Mouse (Mus musculus) ES-E14 (cell line): ENCODE data around the gene Flot1. TPM values are rescaled to one million over a fixed set of nuclear protein-coding genes. Genes with fewer than 3 reads are reported as not detected.

Experiments used
- DNase-seq: peaks from one replicate; pipeline ENCODE4 v3.0.0-alpha.2; 2013; ENCODE audit warnings: low read depth, low spot score
- H3K27ac ChIP-seq: 2 replicates; pipeline ENCODE4 v1.5.1; 2012; ENCODE audit warnings: low read depth, mild to moderate bottlenecking, low read length, moderate library complexity, mixed read lengths; ENCODE audit not compliant: poor library complexity, insufficient read depth, severe bottlenecking
- H3K36me3 ChIP-seq: 2 replicates; pipeline ENCODE4 v1.6.1; 2012; ENCODE audit warnings: mild to moderate bottlenecking, low read length, moderate library complexity, mixed read lengths; ENCODE audit not compliant: control insufficient read depth, poor library complexity, insufficient read depth, severe bottlenecking
- H3K4me1 ChIP-seq, 2 experiments: fragments of 150-350 bp in 1 of 2; sonication (generic) in 1 of 2; 2 replicates each; pipeline ENCODE4 v1.6.1; 2012; ENCODE audit warnings: low read length in 2 of 2, mild to moderate bottlenecking in 1 of 2, mixed read lengths in 1 of 2; ENCODE audit not compliant: control insufficient read depth in 2 of 2, insufficient read depth in 2 of 2, poor library complexity in 1 of 2
- H3K4me3 ChIP-seq, 2 experiments: fragments of 150-350 bp in 1 of 2; sonication (generic) in 1 of 2; 2 replicates each; pipeline ENCODE4 v1.5.1; 2012; ENCODE audit warnings: low read length in 2 of 2, low read depth in 1 of 2, mild to moderate bottlenecking in 1 of 2, mixed read lengths in 1 of 2; ENCODE audit not compliant: insufficient read depth in 1 of 2, poor library complexity in 1 of 2, severe bottlenecking in 1 of 2
- H3K9ac ChIP-seq: 2 replicates; pipeline ENCODE4 v1.6.1; 2012; ENCODE audit warnings: low read depth, mild to moderate bottlenecking, low read length, mixed read lengths; ENCODE audit not compliant: poor library complexity, insufficient read depth, severe bottlenecking
- H3K9me3 ChIP-seq: fragments of 150-350 bp; sonication (generic); 2 replicates; pipeline ENCODE4 v1.6.1; 2012; ENCODE audit warnings: low read depth, mild to moderate bottlenecking, low read length; ENCODE audit not compliant: control insufficient read depth, insufficient read depth
- CHD2 ChIP-seq: IDR thresholded peaks from 2 replicates; pipeline ENCODE4 v1.6.1; 2014; ENCODE audit warnings: mild to moderate bottlenecking, low read depth, low read length, inconsistent platforms
- HCFC1 ChIP-seq: IDR thresholded peaks from 2 replicates; pipeline ENCODE4 v1.6.1; 2012; ENCODE audit warnings: low read length, inconsistent platforms, borderline replicate concordance; ENCODE audit not compliant: insufficient read depth
- MAFK ChIP-seq: IDR thresholded peaks from 2 replicates; pipeline ENCODE4 v1.6.1; 2014; ENCODE audit warnings: mild to moderate bottlenecking, low read depth, low read length, inconsistent platforms; ENCODE audit not compliant: insufficient read depth
- ZC3H11A ChIP-seq: IDR thresholded peaks from 2 replicates; pipeline ENCODE4 v1.6.1; 2012; ENCODE audit warnings: low read depth, mild to moderate bottlenecking, inconsistent platforms, low read length, borderline replicate concordance
- ZNF384 ChIP-seq: IDR thresholded peaks from 2 replicates; pipeline ENCODE4 v1.6.1; 2012; ENCODE audit warnings: low read depth, low read length, inconsistent platforms
- in situ Hi-C, 2 experiments: fragments of 600-800 bp; cut with MboI; formaldehyde crosslinking; loops; one replicate each; pipeline ENCODE4 v1.15.1; 2025; ENCODE audit warnings: low sequenced_read_pairs in 2 of 2, inconsistent platforms in 1 of 2; ENCODE audit not compliant: unreplicated experiment in 2 of 2
- total RNA-seq: library from RNA; depleted of rRNA; stranded (reverse); fragments of 300-350 nt; gene quantifications from 2 replicates; pipeline ENCODE4 v1.2.3, GENCODE M21; 2012

Gene Flot1
- total RNA-seq, 1 experiment = 34.6 TPM

DNA sequence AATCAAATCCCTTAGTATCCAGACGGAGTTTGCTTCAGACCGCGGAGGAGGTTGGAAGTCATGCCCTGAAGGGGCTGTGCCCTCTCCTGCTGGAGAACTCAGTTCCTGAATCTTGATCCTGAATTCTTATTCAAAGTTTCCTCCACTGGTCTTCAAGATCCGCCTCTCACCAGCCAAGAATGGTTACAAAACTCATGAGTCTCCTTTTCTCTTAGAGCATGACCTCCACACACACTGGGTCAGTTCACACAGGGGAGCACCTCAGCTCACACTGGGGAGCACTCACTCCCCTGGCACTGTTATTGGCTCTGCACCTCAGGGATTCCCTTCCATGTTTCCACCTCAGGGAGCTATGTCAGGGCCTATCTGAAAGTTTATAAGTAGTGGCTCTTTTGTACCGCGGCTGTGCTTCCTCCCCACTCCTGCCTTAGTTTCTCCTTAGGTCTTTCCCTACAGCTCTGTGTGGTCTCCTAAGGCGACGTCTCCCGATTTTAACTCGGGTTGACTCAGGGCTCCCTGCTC is 41.9 kb downstream of the Flot1 start:
- peak overlapping the region; percentile 78; the same call in 1 of the 2 replicates for H3K27ac ChIP-seq
- peak overlapping the region; percentile 78 to 91 for H3K4me3 ChIP-seq
- in situ Hi-C loops = no loop called here
- no peak for DNase-seq
- peak overlapping the region; percentile 81; the same call in 1 of the 2 replicates for H3K9ac ChIP-seq
- H3K9me3 ChIP-seq = no peaks in the 10 kb centered on the region
- peaks cover 3 to 15% of the 10 kb centered on the region in 2 experiments; a peak in 3 of 4 replicates for H3K4me1 ChIP-seq
- TF ChIP-seq CHD2 (no peak), ZC3H11A (no peak), ZNF384 (no peak), HCFC1 (no peak), MAFK (no peak)
- H3K36me3 ChIP-seq = peaks cover 4% of the 10 kb centered on the region; the same call in 1 of the 2 replicates

DNA sequence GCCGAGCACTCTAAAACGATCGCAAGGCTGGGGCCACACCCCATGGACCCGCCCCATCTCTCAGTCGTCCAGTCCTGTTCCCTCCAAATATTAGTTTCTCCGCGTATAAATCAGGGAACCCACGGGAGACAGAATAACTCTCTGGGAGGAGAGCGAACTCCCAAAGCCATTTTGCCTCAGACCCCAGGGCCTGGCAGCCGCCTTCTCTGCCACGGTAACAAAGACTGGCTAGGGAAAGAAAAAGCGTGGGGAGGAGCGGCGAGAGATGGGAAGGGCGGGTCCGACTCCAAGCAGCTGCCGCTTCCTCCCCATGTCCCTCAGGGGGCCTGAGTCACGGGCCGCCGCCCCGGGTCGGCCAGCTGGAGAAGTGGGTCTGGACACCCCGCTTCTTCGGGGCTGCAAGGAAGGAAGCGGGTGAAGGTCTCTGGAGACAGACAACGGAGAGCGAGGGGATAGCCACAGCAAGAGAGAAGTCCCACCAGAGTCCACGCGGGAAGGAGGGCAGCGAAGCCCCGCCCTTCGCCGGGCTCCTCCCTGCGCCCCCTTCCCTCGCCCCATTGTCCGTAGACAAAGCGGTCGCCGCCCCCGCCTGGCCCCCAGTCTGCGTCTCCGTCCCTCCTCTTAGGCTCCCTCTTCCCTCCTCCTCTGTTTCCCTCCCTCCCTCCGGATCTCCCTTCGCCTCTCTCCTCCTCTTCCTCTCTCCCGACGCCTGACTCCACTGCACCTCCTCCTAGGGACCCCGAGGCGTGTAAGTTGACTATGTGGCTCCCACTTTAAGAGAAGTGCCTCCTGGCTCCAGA is 42.7 kb downstream of the Flot1 start, which contains the start of gene Ppp1r18:
Ppp1r18 (plus strand) TSS at position 113 of the 800 bp plus-strand sequence.
- in situ Hi-C loops = no loop called here
- Histone ChIP-seq H3K9me3 (no peaks in the 10 kb centered on the region), H3K4me1 (peaks cover 4 to 15% of the 10 kb centered on the region in 2 experiments; a peak in 2 of 4 replicates)

DNA sequence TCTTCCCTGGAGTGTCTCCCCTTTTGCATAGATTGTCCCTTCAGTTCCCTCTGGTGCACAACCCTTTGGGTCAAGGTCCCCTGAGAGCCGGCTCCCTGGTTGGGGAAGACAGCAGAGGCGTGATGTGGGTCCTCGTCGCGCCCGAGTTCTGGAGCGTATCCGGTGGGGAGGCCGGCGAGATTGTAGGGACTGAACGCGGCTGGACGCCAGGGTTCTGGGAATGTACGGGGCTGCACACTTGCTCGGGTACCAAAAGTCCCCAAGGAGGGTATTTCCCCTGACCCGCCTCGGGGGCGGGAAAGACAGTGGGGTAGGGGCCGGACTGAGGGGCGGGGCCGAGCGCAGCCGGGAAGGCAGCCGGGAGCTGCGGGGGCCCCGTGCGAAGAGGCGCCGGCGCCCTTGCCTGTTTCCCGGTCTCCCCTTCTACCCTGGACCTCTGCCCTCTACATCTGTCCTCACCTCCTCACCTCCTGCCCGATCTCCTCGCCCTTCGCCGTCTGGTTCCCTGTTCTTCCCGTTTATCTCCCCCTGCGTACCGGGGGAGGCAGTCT is 43.3 kb downstream of the Flot1 start:
- H3K9ac ChIP-seq = peak overlapping the region; percentile 81
- in situ Hi-C loops = no loop called here
- peaks cover 7% of the 10 kb centered on the region; the same call in 1 of the 2 replicates for H3K36me3 ChIP-seq
- DNase-seq = no peak
- H3K4me1 ChIP-seq = peaks cover 6 to 15% of the 10 kb centered on the region in 2 experiments; a peak in 2 of 4 replicates
- H3K4me3 ChIP-seq = peak overlapping the region; percentile 78 to 91
- TF ChIP-seq ZC3H11A (no peak), HCFC1 (no peak), MAFK (no peak), CHD2 (no peak), ZNF384 (no peak)
- peak overlapping the region; percentile 78 for H3K27ac ChIP-seq
- no peaks in the 10 kb centered on the region for H3K9me3 ChIP-seq

More for the DNA sequence above, 42.7 kb downstream of the Flot1 start, which contains the start of gene Ppp1r18:
- Histone ChIP-seq H3K36me3 (peaks cover 4% of the 10 kb centered on the region; the same call in 1 of the 2 replicates), H3K9ac (peak within 1 kb of the TSS; percentile 81), H3K4me3 (peak within 1 kb of the TSS; percentile 78 to 91), H3K27ac (peak within 1 kb of the TSS; percentile 78)
- DNase-seq = no peak
- TF ChIP-seq MAFK = no peak
- no peak for TF ChIP-seq HCFC1
- no peak for TF ChIP-seq CHD2
- no peak for TF ChIP-seq ZNF384
- no peak for TF ChIP-seq ZC3H11A

DNA sequence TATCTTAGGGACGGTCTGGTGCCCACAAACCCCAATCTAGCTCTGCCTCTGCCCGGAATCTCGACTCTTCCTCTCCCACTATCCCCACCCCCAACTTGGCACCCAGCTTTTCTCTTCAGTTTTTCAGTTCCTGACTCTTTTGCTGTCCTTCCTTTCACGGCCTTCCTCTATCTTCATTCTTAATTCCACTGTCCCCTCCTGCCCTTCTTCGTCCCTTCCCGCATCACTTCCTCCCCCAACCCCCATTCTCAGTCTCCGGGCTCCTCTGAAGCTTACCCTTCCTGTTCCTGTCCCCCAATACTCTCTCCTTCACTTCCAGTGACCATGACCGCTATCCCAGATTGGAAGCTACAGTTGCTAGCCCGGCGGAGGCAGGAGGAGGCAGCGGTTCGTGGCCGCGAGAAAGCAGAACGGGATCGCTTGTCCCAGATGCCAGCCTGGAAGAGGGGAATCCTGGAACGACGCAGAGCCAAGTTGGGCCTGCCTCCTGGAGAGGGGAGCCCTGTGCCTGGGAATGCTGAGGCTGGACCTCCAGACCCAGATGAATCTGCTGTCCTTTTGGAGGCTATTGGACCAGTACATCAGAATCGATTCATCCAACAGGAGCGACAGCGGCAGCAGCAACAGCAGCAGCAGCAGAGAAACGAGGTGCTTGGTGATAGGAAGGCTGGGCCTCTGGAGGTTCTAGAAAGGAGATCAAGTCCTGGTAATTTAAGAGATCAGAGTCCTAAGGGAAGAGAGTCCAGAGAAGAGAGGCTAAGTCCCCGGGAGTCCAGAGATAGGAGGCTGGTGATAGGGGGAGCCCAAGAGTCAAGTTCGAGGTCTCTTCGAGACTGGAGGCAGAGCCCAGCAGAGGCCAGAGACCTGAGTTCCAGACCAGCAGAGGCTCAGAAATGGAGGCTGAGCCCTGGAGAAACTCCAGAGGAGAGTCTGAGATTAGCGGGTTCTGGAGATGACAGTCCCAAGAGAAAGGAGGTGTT is 44.2 kb downstream of the Flot1 start:
- in situ Hi-C loops = no loop called here
- Histone ChIP-seq H3K4me1 (peaks cover 6 to 15% of the 10 kb centered on the region in 2 experiments; a peak in 2 of 4 replicates), H3K27ac (no peak overlapping the region), H3K4me3 (peak overlapping the region; percentile 78 to 91), H3K9me3 (no peaks in the 10 kb centered on the region), H3K9ac (peak overlapping the region; percentile 81), H3K36me3 (peaks cover 7% of the 10 kb centered on the region; the same call in 1 of the 2 replicates)
- DNase-seq = no peak
- TF ChIP-seq ZC3H11A (no peak), ZNF384 (no peak), CHD2 (no peak), HCFC1 (no peak), MAFK (no peak)
